Comparison of ENCODE assay signal across 13 mouse cellular contexts in genomic region chr5:134209931-134210554, GRCm38 (mm10). TPM values are rescaled to one million over a fixed set of nuclear protein-coding genes. Genes with fewer than 3 reads are reported as not detected.
DNase-seq lines count a peak whose midpoint lies in the region; ATAC-seq and TF ChIP-seq lines count a peak whose summit lies in the region.
"Had no signal": no experiment of that assay in that cellular context is flagged by ENCODE, and none has a peak within 500 bp of the region (broad histone marks: within the 10 kb centered on the region; RNA-seq: fewer than 3 reads in every experiment).

No protein-coding gene starts in this region.

- no peak overlapping the region for H3K4me2 ChIP-seq in forebrain, embryonic 16.5 days (ENCODE audit: low read length)
- H3K4me2 ChIP-seq: embryonic facial prominence, embryonic 13.5 days; forebrain, embryonic 15.5 days had no signal

- ATAC-seq in forebrain, embryonic 16.5 days = no peak
- no peak for ATAC-seq in granulocyte monocyte progenitor cell, adult 5-6 weeks (replicated peaks; ENCODE audit: poor library complexity, severe bottlenecking)
- ATAC-seq: forebrain, embryonic 15.5 days had no signal

- peak; percentile 21 to 22 for DNase-seq in cerebellum, postnatal 14 days
- no peak for DNase-seq in cerebellum, postnatal 25 days
- peak; percentile 63 for DNase-seq in kidney, adult 11 months
- peak; percentile 98 for DNase-seq in liver, adult 2 months (ENCODE audit: extremely low read depth, low read depth, low spot score)
- peak; percentile 82 for DNase-seq in lung, postnatal 10 days
- no peak for DNase-seq in urinary bladder, adult 2 months (ENCODE audit: low spot score)
- DNase-seq: cerebellum, adult 11 months; layer of hippocampus, postnatal 36 days; thymus, adult 2 months had no signal

- peak overlapping the region; percentile 14 for H3K27ac ChIP-seq in liver, adult 2 months (replicated peaks; ENCODE audit: insufficient read depth, low read depth, low read length)
- H3K27ac ChIP-seq in forebrain, embryonic 16.5 days (ENCODE audit: low read length) = no peak overlapping the region
- H3K27ac ChIP-seq: embryonic facial prominence, embryonic 13.5 days; forebrain, embryonic 15.5 days had no signal

- TF ChIP-seq CTCF in liver, adult 2 months (IDR thresholded peaks at IDR 0.05; ENCODE audit: low read depth, low read length) = no peak

- no peak overlapping the region for H3K9ac ChIP-seq in liver, adult 2 months (ENCODE audit: low read depth, low read length)
- no peak overlapping the region for H3K9ac ChIP-seq in forebrain, embryonic 16.5 days (replicated peaks; ENCODE audit: low read depth, low read length)
- H3K9ac ChIP-seq: embryonic facial prominence, embryonic 13.5 days; forebrain, embryonic 15.5 days had no signal

- TF ChIP-seq POLR2A in liver, adult 2 months (IDR thresholded peaks at IDR 0.05; ENCODE audit: extremely low read depth, insufficient read depth, low read length) = no peak

- no peaks in the 10 kb centered on the region for H3K9me3 ChIP-seq in forebrain, embryonic 16.5 days (ENCODE audit: control insufficient read depth, low read length)
- H3K9me3 ChIP-seq: embryonic facial prominence, embryonic 13.5 days; forebrain, embryonic 15.5 days had no signal

- no peaks in the 10 kb centered on the region for H3K79me2 ChIP-seq in liver, adult 2 months (ENCODE audit: control insufficient read depth, insufficient read depth, low read length)

- no peaks in the 10 kb centered on the region for H3K36me3 ChIP-seq in liver, adult 2 months (ENCODE audit: control insufficient read depth, insufficient read depth, low read length)
- H3K36me3 ChIP-seq in forebrain, embryonic 16.5 days (ENCODE audit: control insufficient read depth, insufficient read depth) = 0 out of 2 replicates have a peak, but pooled peaks cover 2% of the 10 kb centered on the region

- H3K4me3 ChIP-seq in liver, adult 2 months (ENCODE audit: insufficient read depth, low read depth, low read length) = no peak overlapping the region
- H3K4me3 ChIP-seq in forebrain, embryonic 16.5 days (replicated peaks; ENCODE audit: low read length) = no peak overlapping the region
- H3K4me3 ChIP-seq: embryonic facial prominence, embryonic 13.5 days; forebrain, embryonic 15.5 days had no signal

- no peaks in the 10 kb centered on the region for H3K27me3 ChIP-seq in liver, adult 2 months (ENCODE audit: control insufficient read depth, insufficient read depth, low read length)
- no peaks in the 10 kb centered on the region for H3K27me3 ChIP-seq in forebrain, embryonic 16.5 days (replicated peaks; ENCODE audit: control insufficient read depth, insufficient read depth, low read length)
- H3K27me3 ChIP-seq: embryonic facial prominence, embryonic 13.5 days; forebrain, embryonic 15.5 days had no signal

- 6% methylated on average over 11 of the region's 11 CpGs for WGBS in liver, adult 2 months
- 86% methylated on average over 11 of the region's 11 CpGs for WGBS in forebrain, embryonic 16.5 days

- peaks cover 15% of the 10 kb centered on the region for H3K4me1 ChIP-seq in liver, adult 2 months (ENCODE audit: control insufficient read depth, insufficient read depth, low read length)
- 0 out of 2 replicates have a peak, but pooled peaks cover 3% of the 10 kb centered on the region for H3K4me1 ChIP-seq in forebrain, embryonic 16.5 days (replicated peaks; ENCODE audit: control insufficient read depth, insufficient read depth, low read length)
- H3K4me1 ChIP-seq: embryonic facial prominence, embryonic 13.5 days; forebrain, embryonic 15.5 days had no signal

RNA-seq across cellular contexts. Expression of gene Ncf1, which starts 19.4 kb away (rescaled TPM):
- 2.9 and 4.3 TPM in 2 replicates for total RNA-seq in liver, adult 2 months (2014; rRNA removed)
- polyA plus RNA-seq in liver, adult 2 months (2012; rRNA removed) = 2.2 and 3.3 TPM in 2 replicates
- 1.8 and 2.7 TPM in 2 replicates for polyA plus RNA-seq in forebrain, embryonic 16.5 days (2015; fragmentation: Nextera tagmentation; extraction: Ambion mirVana)
- polyA plus RNA-seq in urinary bladder, adult 2 months (2012; rRNA removed) = 18.8 and 30.3 TPM in 2 replicates
- 163 and 170 TPM in 2 replicates for total RNA-seq in granulocyte monocyte progenitor cell, adult 5-6 weeks (2014; fragmentation: Nextera tagmentation)
- 165 and 177 TPM in 2 replicates for total RNA-seq in granulocyte monocyte progenitor cell, adult 5-6 weeks (2017)

RNA-seq across cellular contexts. Expression of gene Gtf2ird2, which starts 26.2 kb away (rescaled TPM):
- 3.1 and 4.2 TPM in 2 replicates for total RNA-seq in liver, adult 2 months (2014; rRNA removed)
- 2.4 and 2.8 TPM in 2 replicates for polyA plus RNA-seq in liver, adult 2 months (2012; rRNA removed)
- 11.6 and 12.5 TPM in 2 replicates for polyA plus RNA-seq in forebrain, embryonic 16.5 days (2015; fragmentation: Nextera tagmentation; extraction: Ambion mirVana)
- polyA plus RNA-seq in urinary bladder, adult 2 months (2012; rRNA removed) = 9.4 and 10.9 TPM in 2 replicates
- total RNA-seq in granulocyte monocyte progenitor cell, adult 5-6 weeks (2014; fragmentation: Nextera tagmentation) = 1.3 and 15.1 TPM in 2 replicates
- 3.9 and 5.0 TPM in 2 replicates for total RNA-seq in granulocyte monocyte progenitor cell, adult 5-6 weeks (2017)

RNA-seq across cellular contexts. Expression of gene Rcc1l, which starts 33.5 kb away (rescaled TPM):
- 9.9 and 11.2 TPM in 2 replicates for total RNA-seq in liver, adult 2 months (2014; rRNA removed)
- polyA plus RNA-seq in liver, adult 2 months (2012; rRNA removed) = 16.4 and 16.9 TPM in 2 replicates
- polyA plus RNA-seq in forebrain, embryonic 16.5 days (2015; fragmentation: Nextera tagmentation; extraction: Ambion mirVana) = 23.6 and 24.1 TPM in 2 replicates
- 14.4 and 18.2 TPM in 2 replicates for polyA plus RNA-seq in urinary bladder, adult 2 months (2012; rRNA removed)
- 22.9 and 25.7 TPM in 2 replicates for total RNA-seq in granulocyte monocyte progenitor cell, adult 5-6 weeks (2014; fragmentation: Nextera tagmentation)
- 8.7 and 9.7 TPM in 2 replicates for total RNA-seq in granulocyte monocyte progenitor cell, adult 5-6 weeks (2017)

Comparison
In these comparisons a context has a peak if more than half of its experiments do, and no peak if none do; other contexts are left out.
1. DNase-seq: peak in cerebellum, postnatal 14 days (2 of 2), kidney, adult 11 months (single experiment), liver, adult 2 months (single experiment) and lung, postnatal 10 days (single experiment); none in cerebellum, postnatal 25 days (0 of 2) and urinary bladder, adult 2 months (single experiment).